Mouse (Mus musculus) liver, embryonic 18 days (tissue): ENCODE data around the gene Zfp867. TPM values are rescaled to one million over a fixed set of nuclear protein-coding genes. Genes with fewer than 3 reads are reported as not detected.

Experiments used
- polyA plus RNA-seq: library from polyadenylated mRNA; depleted of rRNA; stranded (reverse); fragments of >200 nt; gene quantifications from 2 replicates; pipeline ENCODE4 v1.2.3, GENCODE M21; 2012; rRNA removed

The Zfp867 gene
- polyA plus RNA-seq = 1.1 and 1.2 TPM in 2 replicates

DNA sequence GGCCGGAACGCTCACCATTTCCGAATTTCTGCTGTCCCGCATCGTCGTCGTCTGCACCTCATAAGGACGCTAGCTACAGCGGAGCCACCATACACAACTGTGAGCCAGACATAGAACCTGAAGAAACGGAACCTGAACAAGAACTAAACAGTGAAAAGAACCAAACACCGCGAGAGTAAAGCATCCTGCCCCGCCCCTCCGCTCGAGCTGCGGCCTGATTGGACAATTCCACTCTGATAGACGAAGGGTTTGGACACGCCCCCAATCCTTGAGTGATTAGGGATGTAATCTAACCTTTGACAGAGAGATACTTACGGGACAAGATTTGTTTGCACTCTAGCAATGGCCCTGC is at the start of gene Zfp867:
Gene Zfp867 (minus strand): TSS at position 149 of the 352 bp plus-strand sequence.

DNA sequence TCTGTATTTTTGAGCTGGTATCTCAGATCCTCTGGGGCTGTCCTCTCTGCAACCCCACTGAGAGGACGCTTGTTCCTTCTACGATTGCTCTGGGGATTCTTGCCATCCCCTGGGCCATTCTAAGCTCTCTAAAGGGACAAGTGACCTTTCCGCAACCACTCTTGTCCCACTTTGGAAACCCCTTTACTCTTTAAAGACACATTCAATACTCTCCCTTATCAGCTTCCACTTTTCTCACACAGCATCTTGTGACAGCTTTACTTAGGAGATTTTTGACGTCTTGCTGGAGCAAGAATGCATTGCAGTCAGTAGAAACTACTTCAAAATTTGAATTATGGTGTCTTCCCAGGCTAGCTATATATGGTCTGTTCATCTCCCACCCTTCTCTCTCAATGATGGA is 21.2 kb downstream of the Zfp867 start, which contains the start of gene Snap47:
Gene Snap47 (minus strand): TSS at position 101 of the 400 bp plus-strand sequence.

DNA sequence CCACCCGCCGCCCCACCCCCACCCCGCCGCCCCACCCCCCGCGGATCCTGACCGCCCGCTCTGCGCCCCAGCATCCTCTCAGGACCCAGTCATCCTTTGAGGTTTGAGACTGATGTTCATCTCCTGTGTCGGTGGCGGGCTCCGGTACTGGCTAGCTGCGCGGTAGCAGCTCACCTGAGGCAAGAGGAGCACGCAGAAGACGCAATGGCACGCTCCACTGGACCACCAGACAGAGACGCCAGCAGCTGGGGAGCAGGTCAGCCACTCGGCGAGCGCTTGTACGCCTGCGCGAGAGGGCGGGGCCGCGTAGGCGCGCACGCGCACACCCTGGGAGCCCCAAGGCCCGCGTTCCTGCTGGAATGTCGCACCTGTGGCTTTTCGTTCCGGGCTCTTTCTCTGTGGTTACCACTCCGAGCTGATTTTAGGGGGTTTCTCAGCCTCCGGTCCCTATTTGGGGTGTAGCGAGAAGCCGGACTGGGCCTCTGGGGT is 22.5 kb downstream of the Zfp867 start, which contains the start of gene Jmjd4:
Gene Jmjd4 (plus strand): TSS at position 305 of the 489 bp plus-strand sequence.

Other genes with a start within 250 kb of the Zfp867 start
- 274 and 291 TPM in 2 replicates for gene Arf1, start 244.2 kb downstream of the Zfp867 start, polyA plus RNA-seq
- not detected in 2 replicates for gene Wnt3a, start 181.7 kb downstream of the Zfp867 start, polyA plus RNA-seq
- gene Wnt9a, start 165.5 kb downstream of the Zfp867 start, polyA plus RNA-seq = 0.23 and 0.26 TPM in 2 replicates
- not detected in 2 replicates for gene Prss38, start 96.8 kb downstream of the Zfp867 start, polyA plus RNA-seq
- gene Jmjd4, start 22.4 kb downstream of the Zfp867 start, polyA plus RNA-seq = 2.3 and 2.5 TPM in 2 replicates
- gene Snap47, start 21.3 kb downstream of the Zfp867 start, polyA plus RNA-seq = 19.8 and 21.5 TPM in 2 replicates
- 2.7 and 3.4 TPM in 2 replicates for gene Zkscan17, start 54.3 kb upstream of the Zfp867 start, polyA plus RNA-seq
- gene Nlrp3, start 69.1 kb upstream of the Zfp867 start, polyA plus RNA-seq = 0.89 and 1.00 TPM in 2 replicates
- gene Olfr222, start 103.8 kb upstream of the Zfp867 start, polyA plus RNA-seq = not detected in 2 replicates
- gene Olfr223, start 120.8 kb upstream of the Zfp867 start, polyA plus RNA-seq = not detected in 2 replicates
- 24.0 and 25.8 TPM in 2 replicates for gene Mprip, start 188.8 kb upstream of the Zfp867 start, polyA plus RNA-seq